Mouse (Mus musculus) small intestine, adult 2 months (tissue): ENCODE measurements around the gene She. TPM values are rescaled to one million over a fixed set of nuclear protein-coding genes. Genes with fewer than 3 reads are reported as not detected.

ENCODE experiments used
- H3K27ac ChIP-seq: fragments of 200-500 bp; 2 replicates; pipeline ENCODE4 v1.5.1; 2012; ENCODE audit warnings: low read depth, low read length, control low read depth, inconsistent platforms; ENCODE audit not compliant: insufficient read depth
- H3K27me3 ChIP-seq: fragments of 200-500 bp; 2 replicates; pipeline ENCODE4 v1.6.1; 2012; ENCODE audit warnings: mild to moderate bottlenecking, moderate library complexity, low read length, inconsistent platforms; ENCODE audit not compliant: control insufficient read depth, insufficient read depth
- H3K36me3 ChIP-seq: fragments of 200-500 bp; 2 replicates; pipeline ENCODE4 v1.6.1; 2012; ENCODE audit warnings: mild to moderate bottlenecking, low read length, control low read depth, inconsistent platforms; ENCODE audit not compliant: control insufficient read depth, insufficient read depth
- H3K4me1 ChIP-seq: fragments of 200-500 bp; 2 replicates; pipeline ENCODE4 v1.6.1; 2012; ENCODE audit warnings: low read length, inconsistent platforms, mixed read lengths; ENCODE audit not compliant: control insufficient read depth, insufficient read depth, insufficient read length
- H3K4me3 ChIP-seq: fragments of 200-500 bp; 2 replicates; pipeline ENCODE4 v1.5.1; 2012; ENCODE audit warnings: low read depth, mild to moderate bottlenecking, control low read depth, inconsistent platforms, low read length, moderate library complexity
- CTCF ChIP-seq: fragments of 200-500 bp; IDR thresholded peaks from 2 replicates; pipeline ENCODE4 v1.5.1; 2012; ENCODE audit warnings: low read depth, mild to moderate bottlenecking, control low read depth, inconsistent platforms, low read length, moderate library complexity, mixed read lengths; ENCODE audit not compliant: insufficient replicate concordance, insufficient read length; ENCODE audit errors: extremely low read depth
- POLR2A ChIP-seq: fragments of 200-500 bp; IDR thresholded peaks from 2 replicates; pipeline ENCODE4 v1.6.1; 2012; ENCODE audit warnings: low read depth, mild to moderate bottlenecking, control low read depth, inconsistent platforms, low read length, moderate library complexity
- WGBS: fragments of 180-500 bp; shearing (Covaris S2); methylation state at CpG from one replicate; pipeline ENCODE4 v1.1.7; 2018; 5-methylcytosine and 5-hydroxymethylcytosine counted together
- polyA plus RNA-seq: library from polyadenylated mRNA; depleted of rRNA; stranded (reverse); fragments of >200 nt; gene quantifications from 2 replicates; pipeline ENCODE4 v1.2.3, GENCODE M21; 2012

The She gene
- polyA plus RNA-seq, 1 experiment: 0.79 TPM

- Histone ChIP-seq H3K27me3 (no peaks in the 10 kb centered on the region), H3K27ac (peak overlapping the region; percentile 22; the same call in 1 of the 2 replicates), H3K4me1 (peaks cover 8% of the 10 kb centered on the region), H3K36me3 (no peaks in the 10 kb centered on the region), H3K4me3 (no peak overlapping the region)
- 18% methylated on average over 6 of the region's 6 CpGs for WGBS
- TF ChIP-seq POLR2A (no peak), CTCF (no peak)
Measured at GRCm38 (mm10) chr3:89872684-89873083, 41.5 kb downstream of the She start.

- H3K4me1 ChIP-seq: peaks cover 6% of the 10 kb centered on the region
- H3K27me3 ChIP-seq: no peaks in the 10 kb centered on the region
- no peak overlapping the region for H3K27ac ChIP-seq
- no peak overlapping the region for H3K4me3 ChIP-seq
- TF ChIP-seq POLR2A (no peak), CTCF (no peak)
- 81% methylated on average over 5 of the region's 5 CpGs for WGBS
- no peaks in the 10 kb centered on the region for H3K36me3 ChIP-seq
Measured at GRCm38 (mm10) chr3:89874076-89874475, 42.9 kb downstream of the She start.

GRCm38 (mm10) chr3:89875021-89875420, 43.9 kb downstream of the She start:
- Histone ChIP-seq H3K36me3 (no peaks in the 10 kb centered on the region), H3K27me3 (no peaks in the 10 kb centered on the region), H3K4me1 (peaks cover 6% of the 10 kb centered on the region), H3K4me3 (no peak overlapping the region), H3K27ac (peak overlapping the region; percentile 39; the same call in 1 of the 2 replicates)
- 71% methylated on average over 9 of the region's 9 CpGs for WGBS
- TF ChIP-seq CTCF (no peak), POLR2A (no peak)

- Histone ChIP-seq H3K4me1 (peaks cover 6% of the 10 kb centered on the region), H3K36me3 (no peaks in the 10 kb centered on the region), H3K4me3 (no peak overlapping the region), H3K27ac (no peak overlapping the region), H3K27me3 (no peaks in the 10 kb centered on the region)
- 80% methylated on average over 8 of the region's 8 CpGs for WGBS
- TF ChIP-seq CTCF (no peak), POLR2A (no peak)
Measured at GRCm38 (mm10) chr3:89875781-89876180, 44.6 kb downstream of the She start.

- no peak overlapping the region for H3K4me3 ChIP-seq
- no peaks in the 10 kb centered on the region for H3K36me3 ChIP-seq
- no peaks in the 10 kb centered on the region for H3K27me3 ChIP-seq
- H3K4me1 ChIP-seq: peaks cover 6% of the 10 kb centered on the region
- TF ChIP-seq POLR2A (no peak), CTCF (no peak)
- WGBS: 67% methylated on average over 4 of the region's 4 CpGs
- H3K27ac ChIP-seq: no peak overlapping the region
Measured at GRCm38 (mm10) chr3:89876469-89876868, 45.3 kb downstream of the She start.

- no peaks in the 10 kb centered on the region for H3K27me3 ChIP-seq
- no peak for TF ChIP-seq CTCF
- TF ChIP-seq POLR2A: no peak
- H3K27ac ChIP-seq: no peak overlapping the region
- H3K4me3 ChIP-seq: no peak overlapping the region
- no peaks in the 10 kb centered on the region for H3K36me3 ChIP-seq
- 74% methylated on average over 8 of the region's 8 CpGs for WGBS
- H3K4me1 ChIP-seq: peaks cover 4% of the 10 kb centered on the region
Measured at GRCm38 (mm10) chr3:89877129-89877528, 46.0 kb downstream of the She start.

- H3K27me3 ChIP-seq: no peaks in the 10 kb centered on the region
- TF ChIP-seq CTCF (no peak), POLR2A (no peak)
- no peaks in the 10 kb centered on the region for H3K36me3 ChIP-seq
- WGBS: 54% methylated on average over 3 of the region's 3 CpGs
- no peaks in the 10 kb centered on the region for H3K4me1 ChIP-seq
- H3K27ac ChIP-seq: no peak overlapping the region
- H3K4me3 ChIP-seq: no peak overlapping the region
Measured at GRCm38 (mm10) chr3:89878456-89878855, 47.3 kb downstream of the She start.

GRCm38 (mm10) chr3:89879326-89879725, 48.2 kb downstream of the She start:
- Histone ChIP-seq H3K36me3 (no peaks in the 10 kb centered on the region), H3K4me3 (no peak overlapping the region), H3K27me3 (no peaks in the 10 kb centered on the region), H3K27ac (no peak overlapping the region), H3K4me1 (no peaks in the 10 kb centered on the region)
- 61% methylated on average over 3 of the region's 3 CpGs for WGBS
- TF ChIP-seq POLR2A (no peak), CTCF (no peak)
